Mouse (Mus musculus): ENCODE data around the gene Zbtb7b. TPM values are rescaled to one million over a fixed set of nuclear protein-coding genes. Genes with fewer than 3 reads are reported as not detected.
A peak's percentile ranks its signal among the peaks of the same experiment; 100 is the strongest.

The Zbtb7b gene
- polyA plus RNA-seq, 1 experiment from 2014 or later, result 3.7 TPM

DNA sequence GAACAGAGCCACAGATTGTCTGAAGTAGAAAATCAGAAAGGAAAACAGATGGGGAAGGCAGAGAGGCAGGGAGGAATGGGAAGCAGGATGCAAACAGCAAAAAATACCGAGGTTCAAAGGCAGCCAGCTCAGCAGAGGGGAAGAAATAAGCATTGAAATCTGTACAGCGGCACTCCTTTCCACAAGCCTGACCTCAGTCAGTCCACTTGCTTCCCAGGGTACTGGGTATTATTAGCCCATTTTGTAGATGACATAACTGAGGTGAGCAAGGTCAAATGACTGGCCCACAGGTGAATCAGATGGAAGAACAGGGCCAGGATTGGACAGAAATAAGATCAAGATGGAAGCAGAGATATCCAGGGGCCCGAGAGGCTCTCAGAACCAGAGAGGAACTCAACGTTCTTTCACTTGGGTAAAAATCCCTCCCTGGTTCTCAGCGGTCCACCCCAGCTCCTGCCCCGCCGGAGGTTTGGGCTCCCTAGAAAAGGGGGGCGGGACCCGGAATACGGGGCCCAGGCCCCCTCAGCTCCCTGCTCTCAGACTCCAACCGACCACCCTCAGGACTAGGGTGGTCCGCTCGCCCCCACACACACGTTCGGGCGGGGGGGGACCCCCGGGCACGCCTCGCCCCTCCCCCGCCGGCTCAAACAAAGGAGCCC is 57.4 kb downstream of the Zbtb7b start:
- peak overlapping the region; percentile 75 for H3K4me2 ChIP-seq
- H3K9me3 ChIP-seq (replicated peaks), result no peaks in the 10 kb centered on the region
- H3K36me3 ChIP-seq, result peaks cover 44% of the 10 kb centered on the region
- H3K27me3 ChIP-seq, result no peaks in the 10 kb centered on the region
- H3K9ac ChIP-seq, result peak overlapping the region; percentile 96
- peak overlapping the region; percentile 94 for H3K27ac ChIP-seq
- WGBS, result 3% methylated on average over 20 of the region's 21 CpGs
- no peak for ATAC-seq (replicated peaks; ENCODE audit: low FRiP score)
- H3K4me3 ChIP-seq (replicated peaks), result peak overlapping the region; percentile 96
- H3K4me1 ChIP-seq, result peaks cover 71% of the 10 kb centered on the region

GRCm38 (mm10) chr3:89336529-89336928 is 58.0 kb downstream of the Zbtb7b start:
- H3K4me2 ChIP-seq, result peak overlapping the region; percentile 75
- peaks cover 37% of the 10 kb centered on the region for H3K36me3 ChIP-seq
- H3K4me1 ChIP-seq, result peaks cover 77% of the 10 kb centered on the region
- no peak for ATAC-seq (replicated peaks; ENCODE audit: low FRiP score)
- H3K4me3 ChIP-seq (replicated peaks), result peak overlapping the region; percentile 96
- H3K27ac ChIP-seq, result peak overlapping the region; percentile 94
- 21% methylated on average over 6 of the region's 6 CpGs for WGBS
- no peaks in the 10 kb centered on the region for H3K9me3 ChIP-seq (replicated peaks)
- H3K9ac ChIP-seq, result peak overlapping the region; percentile 96
- H3K27me3 ChIP-seq, result no peaks in the 10 kb centered on the region

GRCm38 (mm10) chr3:89333053-89333452 is 61.5 kb downstream of the Zbtb7b start:
- WGBS, result 56% methylated on average over 11 of the region's 11 CpGs
- Histone ChIP-seq H3K9me3 (replicated peaks) (no peaks in the 10 kb centered on the region), H3K27ac (no peak overlapping the region), H3K9ac (no peak overlapping the region), H3K27me3 (0 out of 2 replicates have a peak, but pooled peaks cover 4% of the 10 kb centered on the region), H3K36me3 (peaks cover 30% of the 10 kb centered on the region), H3K4me1 (peaks cover 64% of the 10 kb centered on the region), H3K4me2 (no peak overlapping the region), H3K4me3 (replicated peaks) (no peak overlapping the region)
- ATAC-seq (replicated peaks; ENCODE audit: low FRiP score), result no peak

GRCm38 (mm10) chr3:89332476-89332875 is 62.1 kb downstream of the Zbtb7b start:
- H3K36me3 ChIP-seq, result peaks cover 30% of the 10 kb centered on the region
- H3K4me2 ChIP-seq, result no peak overlapping the region
- WGBS, result 38% methylated on average over 12 of the region's 12 CpGs
- ATAC-seq (replicated peaks; ENCODE audit: low FRiP score), result no peak
- H3K27ac ChIP-seq, result peak overlapping the region; percentile 46; the same call in 1 of the 2 replicates
- H3K4me1 ChIP-seq, result peaks cover 67% of the 10 kb centered on the region
- no peaks in the 10 kb centered on the region for H3K9me3 ChIP-seq (replicated peaks)
- H3K4me3 ChIP-seq (replicated peaks), result no peak overlapping the region
- no peak overlapping the region for H3K9ac ChIP-seq
- H3K27me3 ChIP-seq, result 0 out of 2 replicates have a peak, but pooled peaks cover 4% of the 10 kb centered on the region

GRCm38 (mm10) chr3:89332013-89332412 is 62.6 kb downstream of the Zbtb7b start:
- Histone ChIP-seq H3K4me3 (replicated peaks) (no peak overlapping the region), H3K4me1 (peaks cover 70% of the 10 kb centered on the region), H3K4me2 (no peak overlapping the region), H3K9ac (no peak overlapping the region), H3K36me3 (peaks cover 30% of the 10 kb centered on the region), H3K27me3 (0 out of 2 replicates have a peak, but pooled peaks cover 4% of the 10 kb centered on the region), H3K27ac (no peak overlapping the region), H3K9me3 (replicated peaks) (no peaks in the 10 kb centered on the region)
- 37% methylated on average over 10 of the region's 10 CpGs for WGBS
- no peak for ATAC-seq (replicated peaks; ENCODE audit: low FRiP score)

- Histone ChIP-seq H3K36me3 (peaks cover 30% of the 10 kb centered on the region), H3K4me1 (peaks cover 68% of the 10 kb centered on the region), H3K9me3 (replicated peaks) (no peaks in the 10 kb centered on the region), H3K27ac (no peak overlapping the region), H3K27me3 (0 out of 2 replicates have a peak, but pooled peaks cover 4% of the 10 kb centered on the region), H3K4me3 (replicated peaks) (no peak overlapping the region), H3K9ac (no peak overlapping the region), H3K4me2 (no peak overlapping the region)
- no peak for ATAC-seq (replicated peaks; ENCODE audit: low FRiP score)
- 66% methylated on average over 13 of the region's 13 CpGs for WGBS
Measured at GRCm38 (mm10) chr3:89331561-89331960, 63.0 kb downstream of the Zbtb7b start.

DNA sequence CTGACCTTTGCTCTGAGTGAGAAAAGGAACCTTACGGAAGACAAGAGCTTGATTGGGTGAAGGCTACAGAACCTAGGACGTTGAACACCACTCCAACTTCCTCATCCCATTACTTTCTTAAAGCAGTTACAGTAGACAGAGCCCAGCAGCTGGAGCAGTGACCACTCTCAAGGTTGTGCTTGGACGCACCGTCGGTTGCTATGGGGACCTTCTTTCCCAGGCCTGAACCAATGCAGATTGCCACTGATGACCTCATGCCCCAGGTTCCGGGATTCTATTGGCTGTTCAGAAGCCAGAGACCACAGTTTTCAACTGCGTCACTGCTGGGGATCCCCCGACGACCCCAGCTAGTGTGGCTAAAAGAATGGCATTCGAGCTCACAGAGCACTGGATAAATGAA is 63.6 kb downstream of the Zbtb7b start:
- 0 out of 2 replicates have a peak, but pooled peaks have one; percentile 33 for ATAC-seq (replicated peaks; ENCODE audit: low FRiP score)
- Histone ChIP-seq H3K9me3 (replicated peaks) (no peaks in the 10 kb centered on the region), H3K27ac (no peak overlapping the region), H3K4me3 (replicated peaks) (no peak overlapping the region), H3K4me2 (no peak overlapping the region), H3K36me3 (peaks cover 30% of the 10 kb centered on the region), H3K9ac (no peak overlapping the region), H3K27me3 (0 out of 2 replicates have a peak, but pooled peaks cover 4% of the 10 kb centered on the region), H3K4me1 (peaks cover 62% of the 10 kb centered on the region)
- 22% methylated on average over 10 of the region's 10 CpGs for WGBS

GRCm38 (mm10) chr3:89330346-89330745 is 64.2 kb downstream of the Zbtb7b start:
- H3K9me3 ChIP-seq (replicated peaks), result no peaks in the 10 kb centered on the region
- peaks cover 56% of the 10 kb centered on the region for H3K4me1 ChIP-seq
- no peak for ATAC-seq (replicated peaks; ENCODE audit: low FRiP score)
- peaks cover 30% of the 10 kb centered on the region for H3K36me3 ChIP-seq
- no peak overlapping the region for H3K9ac ChIP-seq
- no peak overlapping the region for H3K27ac ChIP-seq
- 0 out of 2 replicates have a peak, but pooled peaks cover 4% of the 10 kb centered on the region for H3K27me3 ChIP-seq
- no peak overlapping the region for H3K4me3 ChIP-seq (replicated peaks)
- WGBS, result 54% methylated on average over 3 of the region's 3 CpGs
- H3K4me2 ChIP-seq, result no peak overlapping the region

GRCm38 (mm10) chr3:89328623-89329022 is 66.0 kb downstream of the Zbtb7b start:
- Histone ChIP-seq H3K4me1 (peaks cover 45% of the 10 kb centered on the region), H3K9ac (no peak overlapping the region), H3K27ac (no peak overlapping the region), H3K4me3 (replicated peaks) (no peak overlapping the region), H3K27me3 (peaks cover 11% of the 10 kb centered on the region; the same call in 1 of the 2 replicates), H3K9me3 (replicated peaks) (no peaks in the 10 kb centered on the region), H3K4me2 (no peak overlapping the region), H3K36me3 (peaks cover 12% of the 10 kb centered on the region)
- peak; percentile 28; the same call in 1 of the 2 replicates for ATAC-seq (replicated peaks; ENCODE audit: low FRiP score)
- WGBS, result 18% methylated on average over 4 of the region's 4 CpGs

Other genes starting within 250 kb of the Zbtb7b start
- gene Hcn3, start 234.6 kb downstream of the Zbtb7b start, polyA plus RNA-seq (2015; fragmentation: Nextera tagmentation; extraction: Ambion mirVana), result 1.6 and 3.1 TPM in 2 replicates
- 28.4 and 32.0 TPM in 2 replicates for gene Clk2, start 230.0 kb downstream of the Zbtb7b start, polyA plus RNA-seq (2015; fragmentation: Nextera tagmentation; extraction: Ambion mirVana)
- gene Scamp3, start 217.3 kb downstream of the Zbtb7b start, polyA plus RNA-seq (2015; fragmentation: Nextera tagmentation; extraction: Ambion mirVana), result 122 and 133 TPM in 2 replicates
- gene Fam189b, start 211.6 kb downstream of the Zbtb7b start, polyA plus RNA-seq (2015; fragmentation: Nextera tagmentation; extraction: Ambion mirVana), result 37.1 and 50.4 TPM in 2 replicates
- 41.4 and 44.0 TPM in 2 replicates for gene Gba, start 191.8 kb downstream of the Zbtb7b start, polyA plus RNA-seq (2015; fragmentation: Nextera tagmentation; extraction: Ambion mirVana)
- 14.9 and 20.5 TPM in 2 replicates for gene Thbs3, start 179.6 kb downstream of the Zbtb7b start, polyA plus RNA-seq (2015; fragmentation: Nextera tagmentation; extraction: Ambion mirVana)
- 211 and 219 TPM in 2 replicates for gene Mtx1, start 167.7 kb downstream of the Zbtb7b start, polyA plus RNA-seq (2015; fragmentation: Nextera tagmentation; extraction: Ambion mirVana)
- 12.0 and 12.3 TPM in 2 replicates for gene Muc1, start 165.7 kb downstream of the Zbtb7b start, polyA plus RNA-seq (2015; fragmentation: Nextera tagmentation; extraction: Ambion mirVana)
- 309 and 321 TPM in 2 replicates for gene Krtcap2, start 148.8 kb downstream of the Zbtb7b start, polyA plus RNA-seq (2015; fragmentation: Nextera tagmentation; extraction: Ambion mirVana)
- 3.4 and 5.2 TPM in 2 replicates for gene Trim46, start 148.5 kb downstream of the Zbtb7b start, polyA plus RNA-seq (2015; fragmentation: Nextera tagmentation; extraction: Ambion mirVana)
- 149 and 153 TPM in 2 replicates for gene Dpm3, start 135.4 kb downstream of the Zbtb7b start, polyA plus RNA-seq (2015; fragmentation: Nextera tagmentation; extraction: Ambion mirVana)
- 58.0 and 59.9 TPM in 2 replicates for gene Slc50a1, start 124.2 kb downstream of the Zbtb7b start, polyA plus RNA-seq (2015; fragmentation: Nextera tagmentation; extraction: Ambion mirVana)
- gene Efna1, start 113.6 kb downstream of the Zbtb7b start, polyA plus RNA-seq (2015; fragmentation: Nextera tagmentation; extraction: Ambion mirVana), result 66.0 and 66.6 TPM in 2 replicates
- 9.3 and 11.9 TPM in 2 replicates for gene Efna3, start 71.8 kb downstream of the Zbtb7b start, polyA plus RNA-seq (2015; fragmentation: Nextera tagmentation; extraction: Ambion mirVana)
- 29.8 and 31.5 TPM in 2 replicates for gene Efna4, start 56.7 kb downstream of the Zbtb7b start, polyA plus RNA-seq (2015; fragmentation: Nextera tagmentation; extraction: Ambion mirVana)
- 73.4 and 84.3 TPM in 2 replicates for gene Adam15, start 44.8 kb downstream of the Zbtb7b start, polyA plus RNA-seq (2015; fragmentation: Nextera tagmentation; extraction: Ambion mirVana)
- 0.34 and 0.35 TPM in 2 replicates for gene Dcst2, start 32.8 kb downstream of the Zbtb7b start, polyA plus RNA-seq (2015; fragmentation: Nextera tagmentation; extraction: Ambion mirVana)
- 1.9 and 2.5 TPM in 2 replicates for gene Dcst1, start 29.5 kb downstream of the Zbtb7b start, polyA plus RNA-seq (2015; fragmentation: Nextera tagmentation; extraction: Ambion mirVana)
- gene Lenep, start 8.0 kb upstream of the Zbtb7b start, polyA plus RNA-seq (2015; fragmentation: Nextera tagmentation; extraction: Ambion mirVana), result 0.14 TPM in 1 of 2 replicates, not detected in the other
- gene Flad1, start 17.1 kb upstream of the Zbtb7b start, polyA plus RNA-seq (2015; fragmentation: Nextera tagmentation; extraction: Ambion mirVana), result 29.4 and 31.4 TPM in 2 replicates
- 518 and 559 TPM in 2 replicates for gene Cks1b, start 23.6 kb upstream of the Zbtb7b start, polyA plus RNA-seq (2015; fragmentation: Nextera tagmentation; extraction: Ambion mirVana)
- gene Shc1, start 23.7 kb upstream of the Zbtb7b start, polyA plus RNA-seq (2015; fragmentation: Nextera tagmentation; extraction: Ambion mirVana), result 97.1 and 105 TPM in 2 replicates
- 38.3 and 43.5 TPM in 2 replicates for gene Pygo2, start 35.4 kb upstream of the Zbtb7b start, polyA plus RNA-seq (2015; fragmentation: Nextera tagmentation; extraction: Ambion mirVana)
- gene Pbxip1, start 41.9 kb upstream of the Zbtb7b start, polyA plus RNA-seq (2015; fragmentation: Nextera tagmentation; extraction: Ambion mirVana), result 39.6 and 39.7 TPM in 2 replicates
- gene Pmvk, start 59.8 kb upstream of the Zbtb7b start, polyA plus RNA-seq (2015; fragmentation: Nextera tagmentation; extraction: Ambion mirVana), result 52.6 and 59.1 TPM in 2 replicates
- 2.1 and 3.0 TPM in 2 replicates for gene Kcnn3, start 125.4 kb upstream of the Zbtb7b start, polyA plus RNA-seq (2015; fragmentation: Nextera tagmentation; extraction: Ambion mirVana)